Mouse (Mus musculus): Measurements from ENCODE around the gene Rnf213. TPM values are rescaled to one million over a fixed set of nuclear protein-coding genes. Genes with fewer than 3 reads are reported as not detected.

The Rnf213 gene
- total RNA-seq (2012; rRNA removed), result 30.4 and 37.3 TPM in 2 replicates

DNA sequence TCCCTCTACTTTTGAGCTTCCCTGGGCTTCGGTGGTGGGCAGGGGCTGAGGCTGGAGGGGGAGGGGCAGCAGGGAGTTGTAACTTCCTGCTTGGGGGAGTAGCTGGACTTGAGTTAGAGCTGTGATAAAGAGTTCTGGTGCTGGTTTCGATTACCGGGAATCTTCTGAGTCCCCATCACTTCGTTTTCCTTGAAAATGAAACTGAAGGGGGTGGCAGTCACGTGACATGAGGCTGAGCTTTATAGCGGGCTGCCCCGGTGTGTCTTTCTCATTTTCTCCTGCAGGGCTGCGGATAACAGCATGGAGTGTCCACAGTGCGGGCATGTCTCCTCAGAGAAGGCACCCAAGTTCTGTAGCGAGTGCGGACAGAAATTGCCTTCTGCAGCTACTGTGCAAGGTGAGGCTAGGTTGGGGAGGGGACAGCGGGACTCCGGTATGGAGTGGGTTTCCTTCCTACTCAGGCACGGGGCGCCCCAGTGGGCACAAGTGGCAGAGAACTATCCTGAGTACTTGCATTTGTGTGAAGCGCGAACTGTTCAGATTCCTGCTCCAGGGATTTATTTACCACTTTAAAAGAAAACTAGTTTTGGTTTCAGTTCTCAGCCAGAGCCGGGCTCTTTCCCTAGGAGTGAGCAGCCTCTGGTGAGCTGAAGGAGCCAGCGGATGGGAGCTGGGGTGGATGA lies at the start of gene Rnf213:
Gene Rnf213, plus strand, starts transcription at position 301 of the 683 bp plus-strand sequence.
- in situ Hi-C loops (cut with MboI; ENCODE audit: low sequenced_read_pairs in 2 of 2, unreplicated experiment in 2 of 2), result no loop called here
- TF ChIP-seq MAFK (IDR thresholded peaks at IDR 0.05; ENCODE audit: insufficient read depth, low read depth, low read length), result no peak
- no peak for TF ChIP-seq HCFC1 (IDR thresholded peaks at IDR 0.05; ENCODE audit: borderline replicate concordance, insufficient read depth, low read length)
- TF ChIP-seq CHD2 (IDR thresholded peaks at IDR 0.05; ENCODE audit: low read depth, low read length), result no peak
- no peak for TF ChIP-seq ZNF384 (IDR thresholded peaks at IDR 0.05; ENCODE audit: low read depth, low read length)
- no peak for TF ChIP-seq ZC3H11A (IDR thresholded peaks at IDR 0.05; ENCODE audit: borderline replicate concordance, low read depth, low read length)
- Histone ChIP-seq H3K9me3 (ENCODE audit: control insufficient read depth, insufficient read depth, low read depth, low read length) (no peaks in the 10 kb centered on the region), H3K4me1 (ENCODE audit: control insufficient read depth in 2 of 2, insufficient read depth in 2 of 2, low read length in 2 of 2, poor library complexity in 1 of 2) (peaks cover 15 to 38% of the 10 kb centered on the region in 2 experiments), H3K4me3 (ENCODE audit: insufficient read depth in 1 of 2, low read depth in 1 of 2, low read length in 2 of 2, poor library complexity in 1 of 2, severe bottlenecking in 1 of 2) (peak within 1 kb of the TSS; percentile 22 to 63), H3K36me3 (ENCODE audit: control insufficient read depth, insufficient read depth, low read length, poor library complexity, severe bottlenecking) (no peaks in the 10 kb centered on the region), H3K9ac (ENCODE audit: insufficient read depth, low read depth, low read length, poor library complexity, severe bottlenecking) (peak within 1 kb of the TSS; percentile 60), H3K27ac (ENCODE audit: insufficient read depth, low read depth, low read length, poor library complexity, severe bottlenecking) (peak within 1 kb of the TSS; percentile 24; the same call in 1 of the 2 replicates)
- DNase-seq (ENCODE audit: low read depth, low spot score), result no peak

DNA sequence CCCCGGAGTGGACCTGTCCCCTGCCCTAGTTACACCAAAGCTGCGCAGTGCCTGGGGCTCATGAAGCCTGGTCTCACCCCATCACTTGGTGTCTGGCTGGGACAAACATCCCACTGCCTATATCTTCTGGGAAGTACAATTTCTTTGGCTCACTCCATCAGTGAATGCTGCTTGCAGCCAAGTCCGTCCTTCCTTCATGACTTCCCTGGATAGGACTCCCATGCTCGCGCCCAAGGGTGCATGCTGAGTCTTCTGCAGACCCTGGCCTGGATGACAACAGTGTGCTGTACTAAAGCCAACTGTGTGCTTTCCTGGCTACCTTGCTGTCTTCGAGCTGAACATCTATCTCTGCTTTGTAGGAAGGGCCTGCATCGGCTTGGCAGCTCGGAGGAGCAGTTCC lies 48.7 kb upstream of the Rnf213 start:
- Histone ChIP-seq H3K9ac (ENCODE audit: insufficient read depth, low read depth, low read length, poor library complexity, severe bottlenecking) (no peak overlapping the region), H3K27ac (ENCODE audit: insufficient read depth, low read depth, low read length, poor library complexity, severe bottlenecking) (no peak overlapping the region), H3K9me3 (ENCODE audit: control insufficient read depth, insufficient read depth, low read depth, low read length) (no peaks in the 10 kb centered on the region), H3K36me3 (ENCODE audit: control insufficient read depth, insufficient read depth, low read length, poor library complexity, severe bottlenecking) (no peaks in the 10 kb centered on the region), H3K4me1 (ENCODE audit: control insufficient read depth in 2 of 2, insufficient read depth in 2 of 2, low read length in 2 of 2, poor library complexity in 1 of 2) (no peaks in the 10 kb centered on the region), H3K4me3 (ENCODE audit: insufficient read depth in 1 of 2, low read depth in 1 of 2, low read length in 2 of 2, poor library complexity in 1 of 2, severe bottlenecking in 1 of 2) (no peak overlapping the region)
- in situ Hi-C loops (cut with MboI; ENCODE audit: low sequenced_read_pairs in 2 of 2, unreplicated experiment in 2 of 2), result no loop called here
- TF ChIP-seq ZC3H11A (IDR thresholded peaks at IDR 0.05; ENCODE audit: borderline replicate concordance, low read depth, low read length), result no peak
- TF ChIP-seq CHD2 (IDR thresholded peaks at IDR 0.05; ENCODE audit: low read depth, low read length), result no peak
- TF ChIP-seq HCFC1 (IDR thresholded peaks at IDR 0.05; ENCODE audit: borderline replicate concordance, insufficient read depth, low read length), result no peak
- DNase-seq (ENCODE audit: low read depth, low spot score), result no peak

DNA sequence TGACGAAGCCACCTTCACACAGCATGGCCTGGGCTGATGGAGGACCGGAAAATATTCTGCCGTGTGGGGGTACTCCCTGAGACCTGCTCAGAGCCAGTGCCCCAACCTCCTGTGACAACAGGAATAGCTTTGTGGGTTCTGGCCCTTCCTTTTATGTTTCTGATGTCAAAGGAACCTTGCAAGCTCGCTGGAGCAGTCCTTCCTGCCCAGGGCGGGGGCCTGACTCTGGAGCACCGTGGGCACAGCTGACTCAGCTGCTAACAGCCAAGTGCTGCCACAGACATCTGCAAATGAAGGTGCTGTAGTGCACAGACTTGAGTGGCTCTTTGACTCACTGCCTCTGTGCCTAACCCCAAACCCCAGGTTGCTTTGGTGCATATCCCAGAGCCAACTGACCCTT lies 48.0 kb upstream of the Rnf213 start:
- Histone ChIP-seq H3K9ac (ENCODE audit: insufficient read depth, low read depth, low read length, poor library complexity, severe bottlenecking) (no peak overlapping the region), H3K9me3 (ENCODE audit: control insufficient read depth, insufficient read depth, low read depth, low read length) (no peaks in the 10 kb centered on the region), H3K36me3 (ENCODE audit: control insufficient read depth, insufficient read depth, low read length, poor library complexity, severe bottlenecking) (no peaks in the 10 kb centered on the region), H3K4me3 (ENCODE audit: insufficient read depth in 1 of 2, low read depth in 1 of 2, low read length in 2 of 2, poor library complexity in 1 of 2, severe bottlenecking in 1 of 2) (no peak overlapping the region), H3K27ac (ENCODE audit: insufficient read depth, low read depth, low read length, poor library complexity, severe bottlenecking) (no peak overlapping the region), H3K4me1 (ENCODE audit: control insufficient read depth in 2 of 2, insufficient read depth in 2 of 2, low read length in 2 of 2, poor library complexity in 1 of 2) (no peaks in the 10 kb centered on the region)
- DNase-seq (ENCODE audit: low read depth, low spot score), result no peak
- no peak for TF ChIP-seq ZC3H11A (IDR thresholded peaks at IDR 0.05; ENCODE audit: borderline replicate concordance, low read depth, low read length)
- in situ Hi-C loops (cut with MboI; ENCODE audit: low sequenced_read_pairs in 2 of 2, unreplicated experiment in 2 of 2), result no loop called here

DNA sequence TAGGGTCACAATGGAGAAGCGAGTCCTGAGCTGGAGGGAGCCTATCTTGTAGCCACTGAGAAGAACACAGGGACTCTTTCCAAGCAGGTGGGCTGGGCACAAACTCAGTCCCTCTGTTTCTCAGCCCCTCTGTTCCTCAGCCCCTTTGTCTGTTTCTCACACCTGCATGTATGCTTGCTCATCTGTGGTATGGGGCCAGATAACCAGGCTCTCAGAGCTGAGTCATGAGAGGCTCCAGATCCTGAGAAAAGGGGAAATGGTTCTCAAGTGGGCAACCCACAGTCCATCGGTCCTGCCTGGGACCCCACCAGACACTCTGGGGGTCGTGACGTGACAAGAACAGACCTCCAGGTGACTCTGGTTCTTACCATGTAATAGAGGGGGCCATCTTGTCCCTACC lies 45.8 kb upstream of the Rnf213 start:
- Histone ChIP-seq H3K4me1 (ENCODE audit: control insufficient read depth in 2 of 2, insufficient read depth in 2 of 2, low read length in 2 of 2, poor library complexity in 1 of 2) (0 out of 4 replicates have a peak, but pooled peaks cover 0 to 3% of the 10 kb centered on the region in 2 experiments), H3K36me3 (ENCODE audit: control insufficient read depth, insufficient read depth, low read length, poor library complexity, severe bottlenecking) (no peaks in the 10 kb centered on the region), H3K9ac (ENCODE audit: insufficient read depth, low read depth, low read length, poor library complexity, severe bottlenecking) (no peak overlapping the region), H3K9me3 (ENCODE audit: control insufficient read depth, insufficient read depth, low read depth, low read length) (no peaks in the 10 kb centered on the region), H3K4me3 (ENCODE audit: insufficient read depth in 1 of 2, low read depth in 1 of 2, low read length in 2 of 2, poor library complexity in 1 of 2, severe bottlenecking in 1 of 2) (no peak overlapping the region), H3K27ac (ENCODE audit: insufficient read depth, low read depth, low read length, poor library complexity, severe bottlenecking) (no peak overlapping the region)
- in situ Hi-C loops (cut with MboI; ENCODE audit: low sequenced_read_pairs in 2 of 2, unreplicated experiment in 2 of 2), result no loop called here
- DNase-seq (ENCODE audit: low read depth, low spot score), result no peak
- TF ChIP-seq CHD2 (IDR thresholded peaks at IDR 0.05; ENCODE audit: low read depth, low read length) (no peak), MAFK (IDR thresholded peaks at IDR 0.05; ENCODE audit: insufficient read depth, low read depth, low read length) (no peak), HCFC1 (IDR thresholded peaks at IDR 0.05; ENCODE audit: borderline replicate concordance, insufficient read depth, low read length) (no peak), ZC3H11A (IDR thresholded peaks at IDR 0.05; ENCODE audit: borderline replicate concordance, low read depth, low read length) (no peak), ZNF384 (IDR thresholded peaks at IDR 0.05; ENCODE audit: low read depth, low read length) (no peak)

DNA sequence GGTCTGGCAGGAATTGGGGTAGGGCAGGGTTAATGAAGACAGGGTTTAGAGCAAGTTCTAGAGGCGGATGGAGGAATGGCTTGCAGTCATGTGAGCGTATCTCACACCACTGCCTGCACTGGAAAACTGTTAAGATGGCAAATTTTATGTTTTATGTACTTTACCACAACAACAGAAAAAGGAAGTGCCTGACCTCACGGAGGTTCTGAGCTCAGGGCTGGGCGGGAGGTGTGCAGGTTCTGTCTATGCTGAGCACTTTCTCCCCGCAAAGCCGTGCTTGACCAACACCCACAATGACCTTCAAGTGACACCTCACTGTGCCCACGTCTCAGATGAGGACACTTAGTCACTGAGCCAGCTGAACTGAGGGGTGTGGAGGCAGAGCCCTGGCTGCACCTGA lies 40.8 kb upstream of the Rnf213 start:
- H3K27ac ChIP-seq (ENCODE audit: insufficient read depth, low read depth, low read length, poor library complexity, severe bottlenecking), result no peak overlapping the region
- H3K4me3 ChIP-seq (ENCODE audit: insufficient read depth in 1 of 2, low read depth in 1 of 2, low read length in 2 of 2, poor library complexity in 1 of 2, severe bottlenecking in 1 of 2), result no peak overlapping the region
- no peaks in the 10 kb centered on the region for H3K36me3 ChIP-seq (ENCODE audit: control insufficient read depth, insufficient read depth, low read length, poor library complexity, severe bottlenecking)
- H3K4me1 ChIP-seq (ENCODE audit: control insufficient read depth in 2 of 2, insufficient read depth in 2 of 2, low read length in 2 of 2, poor library complexity in 1 of 2), result peaks cover 0 to 5% of the 10 kb centered on the region in 2 experiments; a peak in 1 of 4 replicates
- H3K9me3 ChIP-seq (ENCODE audit: control insufficient read depth, insufficient read depth, low read depth, low read length), result no peaks in the 10 kb centered on the region
- no peak overlapping the region for H3K9ac ChIP-seq (ENCODE audit: insufficient read depth, low read depth, low read length, poor library complexity, severe bottlenecking)
- in situ Hi-C loops (cut with MboI; ENCODE audit: low sequenced_read_pairs in 2 of 2, unreplicated experiment in 2 of 2), result no loop called here
- TF ChIP-seq ZC3H11A (IDR thresholded peaks at IDR 0.05; ENCODE audit: borderline replicate concordance, low read depth, low read length), result no peak
- DNase-seq (ENCODE audit: low read depth, low spot score), result no peak

Data from ES-E14 (cell line).